Mouse (Mus musculus) heart, postnatal 0 days (tissue): ENCODE measurements around the gene Phf11d. TPM values are rescaled to one million over a fixed set of nuclear protein-coding genes. Genes with fewer than 3 reads are reported as not detected.
"Not testable (repeated sequence)": the region's sequence is repeated elsewhere in the genome, so short reads cannot be mapped to it uniquely, and the experiment has no call there.

Experiments used
- ATAC-seq: fragments of 200-750 bp; cut with Nextera tagmentation; 2 replicates; pipeline ENCODE4 v1.8.0; 2017; ENCODE audit warnings: low read depth, moderate number of reproducible peaks, moderate library complexity; ENCODE audit not compliant: insufficient read depth
- DNase-seq: peaks from one replicate; pipeline ENCODE4 v3.0.0-alpha.2; 2016; ENCODE audit warnings: low spot score
- H3K27ac ChIP-seq: fragments of 300-500 bp; sonication (generic); 2 replicates; pipeline ENCODE4 v1.5.1; 2014; ENCODE audit warnings: low read depth, mild to moderate bottlenecking
- H3K27me3 ChIP-seq: fragments of 300-500 bp; sonication (generic); 2 replicates; pipeline ENCODE4 v1.6.1; 2014; ENCODE audit warnings: low read length, mixed read lengths; ENCODE audit not compliant: control insufficient read depth, insufficient read depth
- H3K36me3 ChIP-seq: fragments of 300-500 bp; sonication (generic); replicated peaks from 2 replicates; pipeline ENCODE4 v1.6.1; 2014; ENCODE audit warnings: low read length, mixed read lengths; ENCODE audit not compliant: control insufficient read depth, insufficient read depth
- H3K4me1 ChIP-seq: fragments of 300-500 bp; sonication (generic); 2 replicates; pipeline ENCODE4 v1.6.1; 2014; ENCODE audit warnings: antibody characterized with exemption; ENCODE audit not compliant: control insufficient read depth, insufficient read depth
- H3K4me2 ChIP-seq: fragments of 300-500 bp; sonication (generic); 2 replicates; pipeline ENCODE4 v1.6.1; 2014; ENCODE audit warnings: low read depth, mild to moderate bottlenecking, low read length, moderate library complexity
- H3K4me3 ChIP-seq: fragments of 300-500 bp; sonication (generic); 2 replicates; pipeline ENCODE4 v1.5.1; 2014; ENCODE audit warnings: low read depth, low read length
- H3K9ac ChIP-seq: fragments of 300-500 bp; sonication (generic); replicated peaks from 2 replicates; pipeline ENCODE4 v1.6.1; 2014; ENCODE audit warnings: low read depth, low read length, mixed read lengths
- H3K9me3 ChIP-seq: fragments of 300-500 bp; sonication (generic); replicated peaks from 2 replicates; pipeline ENCODE4 v1.6.1; 2016; ENCODE audit warnings: low read length; ENCODE audit not compliant: control insufficient read depth
- CTCF ChIP-seq: IDR thresholded peaks from 2 replicates; pipeline ENCODE4 v1.5.1; 2016; ENCODE audit warnings: antibody characterized with exemption, control low read depth, low read depth
- EP300 ChIP-seq: IDR thresholded peaks from 2 replicates; pipeline ENCODE4 v1.6.1; 2016; ENCODE audit warnings: antibody characterized with exemption, low read depth
- WGBS: fragments of 180-500 bp; shearing (Covaris S2); extraction: QIAGEN DNeasy Blood & Tissue Kit; methylation state at CpG from one replicate; pipeline ENCODE4 v1.1.7; 2014; 5-methylcytosine and 5-hydroxymethylcytosine counted together
- polyA plus RNA-seq: library from polyadenylated mRNA; unstranded; fragments of >200 nt; fragmentation: Nextera tagmentation; extraction: Ambion mirVana; gene quantifications from 2 replicates; pipeline ENCODE4 v1.2.1, GENCODE M21; 2015
- total RNA-seq: library from RNA; depleted of rRNA; stranded (reverse); fragments of >200 nt; gene quantifications from 2 replicates; pipeline ENCODE4 v1.2.3, GENCODE M21; 2014; ENCODE audit warnings: low replicate concordance; rRNA removed

Gene Phf11d
- 13.7 and 19.0 TPM in 2 replicates for total RNA-seq
- 5.5 and 6.7 TPM in 2 replicates for polyA plus RNA-seq

DNA sequence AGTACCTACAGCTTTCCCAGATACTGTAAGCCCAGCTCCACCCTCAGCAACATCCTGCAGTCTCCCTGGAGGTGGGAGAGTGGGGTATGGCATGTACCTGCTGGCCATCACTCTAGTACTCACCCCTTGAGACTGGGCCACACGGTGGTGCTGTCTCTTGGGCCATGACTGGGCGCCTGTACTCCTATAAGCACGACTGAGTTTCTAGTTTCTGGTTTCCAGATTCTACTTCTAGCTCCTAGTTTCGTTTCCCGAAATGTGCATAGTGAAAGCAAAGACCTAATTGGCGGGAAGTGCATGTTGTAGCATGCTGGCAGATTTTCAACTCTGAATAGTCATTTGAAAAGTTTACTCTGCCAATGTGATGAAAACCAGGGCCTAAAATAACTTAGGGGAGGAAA lies at the start of gene Phf11d:
Phf11d (minus strand) TSS at position 227 of the 401 bp plus-strand sequence.
- Histone ChIP-seq H3K9ac (peak within 1 kb of the TSS; percentile 41), H3K4me2 (peak within 1 kb of the TSS; percentile 52), H3K4me3 (peak within 1 kb of the TSS; percentile 33), H3K27me3 (no peaks in the 10 kb centered on the region), H3K36me3 (no peaks in the 10 kb centered on the region), H3K9me3 (no peaks in the 10 kb centered on the region), H3K27ac (peak within 1 kb of the TSS; percentile 81), H3K4me1 (no peaks in the 10 kb centered on the region)
- peak; percentile 23; the same call in 1 of the 2 replicates for TF ChIP-seq CTCF
- no peak for TF ChIP-seq EP300
- peak; percentile 67 for ATAC-seq
- peak; percentile 55 for DNase-seq
- 32% methylated on average over 6 of the region's 6 CpGs for WGBS

DNA sequence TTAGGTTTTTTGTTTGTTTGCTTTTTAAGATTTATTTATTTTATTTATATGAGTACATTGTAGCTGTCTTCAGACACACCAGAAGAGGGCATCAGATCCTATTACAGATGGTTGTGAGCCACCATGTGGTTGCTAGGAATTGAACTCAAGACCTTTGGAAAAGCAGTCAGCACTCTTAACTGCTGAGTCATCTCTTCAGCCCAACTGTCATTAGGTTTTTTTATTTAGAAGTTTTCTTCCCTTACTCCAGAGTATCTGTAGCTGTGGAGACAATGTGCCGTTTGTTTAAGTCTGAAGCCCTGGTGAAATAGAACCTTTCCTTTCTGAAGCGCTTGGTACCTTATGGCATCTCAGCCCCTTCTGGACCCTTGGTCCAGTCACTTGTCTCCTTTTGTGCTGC lies 49.7 kb upstream of the Phf11d start:
- not testable (repeated sequence) for H3K27ac ChIP-seq, H3K4me2 ChIP-seq, H3K27me3 ChIP-seq, H3K4me1 ChIP-seq, H3K9ac ChIP-seq, ATAC-seq, H3K9me3 ChIP-seq, H3K4me3 ChIP-seq, H3K36me3 ChIP-seq, DNase-seq
- 98% methylated on average over 2 of the region's 2 CpGs for WGBS

DNA sequence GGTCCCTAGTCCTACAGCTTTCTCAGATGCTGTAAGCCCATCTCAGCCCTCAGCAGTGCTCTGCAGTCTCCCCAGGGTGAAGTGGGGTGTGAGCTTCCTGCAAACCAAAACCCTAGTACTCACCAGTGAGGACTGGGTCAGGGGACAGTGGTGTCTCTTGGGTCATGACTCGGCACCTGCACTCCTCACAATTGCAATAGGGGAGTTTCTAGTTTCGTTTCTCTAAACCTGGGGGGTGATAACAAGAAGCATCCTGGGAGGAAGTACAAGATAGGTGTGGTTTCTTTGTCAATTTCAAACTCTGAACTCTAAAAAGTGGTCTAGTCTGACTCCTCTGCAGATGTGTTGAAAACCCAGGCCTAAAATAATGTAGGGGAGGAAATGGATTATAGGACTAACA lies 31.7 kb upstream of the Phf11d start:
- Histone ChIP-seq H3K4me3 (no peak overlapping the region), H3K9me3 (no peaks in the 10 kb centered on the region), H3K27me3 (no peaks in the 10 kb centered on the region), H3K4me1 (no peaks in the 10 kb centered on the region), H3K36me3 (no peaks in the 10 kb centered on the region), H3K9ac (no peak overlapping the region), H3K27ac (no peak overlapping the region), H3K4me2 (no peak overlapping the region)
- WGBS: 67% methylated on average over 2 of the region's 2 CpGs
- TF ChIP-seq CTCF: no peak
- no peak for TF ChIP-seq EP300
- no peak for DNase-seq
- ATAC-seq: no peak

DNA sequence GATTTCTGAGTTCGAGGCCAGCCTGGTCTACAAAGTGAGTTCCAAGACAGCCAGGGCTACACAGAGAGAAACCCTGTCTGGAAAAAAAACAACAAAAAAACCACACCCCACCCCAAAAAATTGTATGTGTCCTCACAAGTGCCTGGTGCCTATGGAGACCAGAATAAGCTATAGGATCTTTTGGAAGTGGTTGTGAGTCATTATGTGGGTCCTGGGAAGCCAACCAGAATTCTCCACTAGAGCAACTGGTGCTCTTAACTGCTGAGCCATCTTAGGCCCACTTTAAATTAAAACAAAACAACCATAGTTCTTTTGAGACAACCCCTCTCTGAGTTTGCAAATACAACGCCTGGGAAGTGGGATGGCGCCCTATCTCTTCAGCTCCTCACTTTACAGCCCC lies 30.0 kb upstream of the Phf11d start, which contains the start of gene Phf11c:
Phf11c (minus strand) TSS at position 101 of the 400 bp plus-strand sequence.
- Histone ChIP-seq H3K36me3 (no peaks in the 10 kb centered on the region), H3K9me3 (no peaks in the 10 kb centered on the region), H3K4me2 (no peak within 1 kb of the TSS), H3K9ac (no peak within 1 kb of the TSS), H3K4me3 (no peak within 1 kb of the TSS), H3K4me1 (no peaks in the 10 kb centered on the region), H3K27me3 (no peaks in the 10 kb centered on the region), H3K27ac (no peak within 1 kb of the TSS)
- 87% methylated on average over 3 of the region's 3 CpGs for WGBS
- ATAC-seq (no peak), DNase-seq (no peak)
- TF ChIP-seq CTCF (no peak), EP300 (no peak)

DNA sequence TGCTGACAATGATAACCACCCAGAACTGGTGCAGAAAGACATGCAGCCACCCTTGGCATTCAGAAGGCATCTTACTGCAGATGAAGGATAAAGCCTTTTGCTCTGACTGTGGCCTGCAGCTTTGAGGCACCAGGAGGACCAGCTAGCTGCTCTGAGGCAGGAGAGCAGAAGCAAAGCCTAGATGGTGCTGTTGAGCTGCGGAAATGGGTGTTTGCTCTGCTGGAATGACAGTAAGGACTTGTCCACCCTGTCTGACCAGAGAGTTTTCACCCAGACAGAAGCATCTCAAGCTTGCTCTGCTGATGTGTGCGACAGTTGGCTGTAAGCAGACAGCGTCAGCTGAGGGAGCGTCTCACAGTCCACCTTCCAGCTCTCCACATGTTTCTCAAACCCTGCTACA lies 24.9 kb upstream of the Phf11d start:
- ATAC-seq: not testable (repeated sequence)
- 44% methylated on average over 4 of the region's 4 CpGs for WGBS

DNA sequence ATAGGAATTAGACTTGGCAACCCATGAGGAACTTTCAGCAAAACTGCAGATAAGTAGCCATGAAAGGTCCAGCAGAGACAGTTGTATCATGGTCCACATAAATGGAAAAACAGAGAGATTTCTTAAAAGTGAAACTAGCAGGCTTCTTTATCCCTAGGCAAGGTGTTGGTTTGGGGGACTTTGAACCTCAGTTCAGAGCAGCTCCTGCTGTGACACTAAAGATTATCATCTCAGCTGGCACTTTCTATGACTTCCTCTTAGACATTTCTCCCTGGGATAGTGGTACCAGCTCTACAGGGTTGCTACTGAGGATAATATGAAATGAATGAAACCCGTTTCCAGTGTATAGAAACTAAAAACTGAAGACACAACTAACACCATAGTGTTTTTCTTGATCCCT lies 24.3 kb upstream of the Phf11d start:
- no peaks in the 10 kb centered on the region for H3K27me3 ChIP-seq

More for the DNA sequence above, 24.9 kb upstream of the Phf11d start:
- not testable (repeated sequence) for H3K4me3 ChIP-seq, H3K27me3 ChIP-seq, H3K4me2 ChIP-seq, H3K9ac ChIP-seq, H3K4me1 ChIP-seq, H3K27ac ChIP-seq, DNase-seq, H3K9me3 ChIP-seq, H3K36me3 ChIP-seq
- peak; percentile 47 for TF ChIP-seq CTCF

More for the DNA sequence above, 24.3 kb upstream of the Phf11d start:
- no peak for ATAC-seq
- TF ChIP-seq CTCF (no peak), EP300 (no peak)
- DNase-seq: no peak
- no peaks in the 10 kb centered on the region for H3K4me1 ChIP-seq
- 79% methylated on average over 1 of the region's 1 CpGs for WGBS
- H3K9ac ChIP-seq: no peak overlapping the region
- H3K27ac ChIP-seq: no peak overlapping the region
- no peaks in the 10 kb centered on the region for H3K9me3 ChIP-seq
- no peak overlapping the region for H3K4me3 ChIP-seq
- no peaks in the 10 kb centered on the region for H3K36me3 ChIP-seq
- H3K4me2 ChIP-seq: no peak overlapping the region
